Mouse (Mus musculus): ENCODE measurements around the gene Thsd4. TPM values are rescaled to one million over a fixed set of nuclear protein-coding genes. Genes with fewer than 3 reads are reported as not detected.
"Not testable (repeated sequence)": the region's sequence is repeated elsewhere in the genome, so short reads cannot be mapped to it uniquely, and the experiment has no call there.

The Thsd4 gene
- total and polyA plus RNA-seq, 2 experiments from 2014 or later: 4.9 to 15.3 TPM

- WGBS: 42% methylated on average over 5 of the region's 5 CpGs
- no peak for TF ChIP-seq CTCF (IDR thresholded peaks at IDR 0.05; ENCODE audit: low read depth)
- no peaks in the 10 kb centered on the region for H3K36me3 ChIP-seq (ENCODE audit: insufficient read depth, low read length)
- H3K9me3 ChIP-seq (ENCODE audit: low read length): no peaks in the 10 kb centered on the region
- no peak overlapping the region for H3K9ac ChIP-seq (replicated peaks; ENCODE audit: low read length)
- no peak overlapping the region for H3K27ac ChIP-seq
- H3K4me3 ChIP-seq (ENCODE audit: low read length): no peak overlapping the region
- H3K4me1 ChIP-seq (ENCODE audit: insufficient read depth, low read length): no peaks in the 10 kb centered on the region
- no peak for ATAC-seq
- H3K4me2 ChIP-seq (ENCODE audit: low read depth, low read length): no peak overlapping the region
- H3K27me3 ChIP-seq (ENCODE audit: insufficient read depth, low read length): no peaks in the 10 kb centered on the region
- DNase-seq (ENCODE audit: low spot score): no peak
These were observed 579.3 kb downstream of the Thsd4 start for GRCm38 (mm10) chr9:59942501-59943085.

DNA sequence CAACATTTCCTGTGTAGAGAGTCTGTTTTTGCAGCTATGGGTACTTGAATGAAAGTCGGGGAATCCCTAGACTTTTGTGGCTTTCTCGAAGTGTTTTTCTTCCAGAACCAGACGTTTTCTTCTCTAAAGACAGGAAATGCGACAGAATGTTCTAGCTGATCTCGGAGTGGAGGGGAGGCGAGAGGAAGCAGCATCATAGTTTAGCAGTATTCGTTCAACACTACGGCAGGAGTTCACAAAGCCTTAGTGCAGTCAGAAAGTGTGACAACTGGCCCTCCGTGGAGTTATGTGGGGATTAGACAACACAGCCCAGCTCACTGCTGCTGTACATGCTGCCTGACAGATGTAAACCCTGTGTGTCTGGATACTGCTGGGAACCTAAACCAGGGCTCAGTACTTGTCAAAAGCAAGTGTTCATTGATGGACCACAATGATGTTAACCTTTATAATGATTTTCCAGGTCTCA is 579.9 kb downstream of the Thsd4 start:
- Histone ChIP-seq H3K27me3 (ENCODE audit: insufficient read depth, low read length) (no peaks in the 10 kb centered on the region), H3K9me3 (ENCODE audit: low read length) (no peaks in the 10 kb centered on the region), H3K4me3 (ENCODE audit: low read length) (no peak overlapping the region), H3K36me3 (ENCODE audit: insufficient read depth, low read length) (no peaks in the 10 kb centered on the region), H3K4me2 (ENCODE audit: low read depth, low read length) (no peak overlapping the region), H3K9ac (replicated peaks; ENCODE audit: low read length) (no peak overlapping the region), H3K27ac (no peak overlapping the region), H3K4me1 (ENCODE audit: insufficient read depth, low read length) (no peaks in the 10 kb centered on the region)
- no peak for TF ChIP-seq CTCF (IDR thresholded peaks at IDR 0.05; ENCODE audit: low read depth)
- ATAC-seq (no peak), DNase-seq (ENCODE audit: low spot score) (no peak)
- WGBS: 74% methylated on average over 9 of the region's 9 CpGs

- H3K4me3 ChIP-seq (ENCODE audit: low read length): no peak overlapping the region
- H3K27ac ChIP-seq: no peak overlapping the region
- TF ChIP-seq CTCF (IDR thresholded peaks at IDR 0.05; ENCODE audit: low read depth): no peak
- H3K27me3 ChIP-seq (ENCODE audit: insufficient read depth, low read length): no peaks in the 10 kb centered on the region
- DNase-seq (ENCODE audit: low spot score): no peak
- H3K9me3 ChIP-seq (ENCODE audit: low read length): no peaks in the 10 kb centered on the region
- H3K4me2 ChIP-seq (ENCODE audit: low read depth, low read length): no peak overlapping the region
- WGBS: 75% methylated on average over 12 of the region's 12 CpGs
- no peaks in the 10 kb centered on the region for H3K36me3 ChIP-seq (ENCODE audit: insufficient read depth, low read length)
- H3K9ac ChIP-seq (replicated peaks; ENCODE audit: low read length): no peak overlapping the region
- no peak for ATAC-seq
- no peaks in the 10 kb centered on the region for H3K4me1 ChIP-seq (ENCODE audit: insufficient read depth, low read length)
These were observed 580.6 kb downstream of the Thsd4 start for GRCm38 (mm10) chr9:59940913-59941884.

GRCm38 (mm10) chr9:59939691-59940090 is 582.2 kb downstream of the Thsd4 start:
- Histone ChIP-seq H3K27me3 (ENCODE audit: insufficient read depth, low read length) (no peaks in the 10 kb centered on the region), H3K36me3 (ENCODE audit: insufficient read depth, low read length) (no peaks in the 10 kb centered on the region), H3K4me2 (ENCODE audit: low read depth, low read length) (no peak overlapping the region), H3K9me3 (ENCODE audit: low read length) (no peaks in the 10 kb centered on the region), H3K4me3 (ENCODE audit: low read length) (no peak overlapping the region), H3K27ac (no peak overlapping the region), H3K4me1 (ENCODE audit: insufficient read depth, low read length) (no peaks in the 10 kb centered on the region), H3K9ac (replicated peaks; ENCODE audit: low read length) (no peak overlapping the region)
- ATAC-seq: no peak
- TF ChIP-seq CTCF (IDR thresholded peaks at IDR 0.05; ENCODE audit: low read depth): no peak
- DNase-seq (ENCODE audit: low spot score): no peak
- WGBS: 75% methylated on average over 2 of the region's 2 CpGs

DNA sequence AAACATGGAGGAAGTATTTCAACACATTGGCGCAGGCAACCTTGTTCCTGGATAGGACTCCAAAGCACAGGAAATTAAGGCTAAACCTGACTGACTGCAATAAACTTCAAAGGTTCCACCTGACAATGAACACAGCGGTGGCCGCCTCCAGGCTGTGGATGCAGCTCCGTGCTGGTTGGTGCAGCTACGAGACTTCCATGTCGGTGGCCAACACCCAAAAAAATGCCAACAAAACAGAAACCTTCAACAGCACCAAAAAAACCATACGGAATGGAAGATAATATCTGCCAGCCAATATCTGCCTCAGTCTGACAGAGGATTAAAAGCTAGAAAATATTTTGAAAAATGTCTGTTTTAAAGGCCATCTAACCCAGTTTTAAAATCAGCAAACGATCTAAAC is 583.3 kb downstream of the Thsd4 start:
- WGBS: 86% methylated on average over 8 of the region's 8 CpGs
- TF ChIP-seq CTCF (IDR thresholded peaks at IDR 0.05; ENCODE audit: low read depth): no peak
- Histone ChIP-seq H3K27me3 (ENCODE audit: insufficient read depth, low read length) (no peaks in the 10 kb centered on the region), H3K36me3 (ENCODE audit: insufficient read depth, low read length) (no peaks in the 10 kb centered on the region), H3K4me1 (ENCODE audit: insufficient read depth, low read length) (no peaks in the 10 kb centered on the region), H3K9ac (replicated peaks; ENCODE audit: low read length) (no peak overlapping the region), H3K4me3 (ENCODE audit: low read length) (no peak overlapping the region), H3K27ac (no peak overlapping the region), H3K9me3 (ENCODE audit: low read length) (no peaks in the 10 kb centered on the region), H3K4me2 (ENCODE audit: low read depth, low read length) (no peak overlapping the region)
- ATAC-seq (no peak), DNase-seq (ENCODE audit: low spot score) (no peak)

- 80% methylated on average over 8 of the region's 8 CpGs for WGBS
- not testable (repeated sequence) for H3K36me3 ChIP-seq (ENCODE audit: insufficient read depth, low read length); H3K27me3 ChIP-seq (ENCODE audit: insufficient read depth, low read length); ATAC-seq; H3K9me3 ChIP-seq (ENCODE audit: low read length); H3K4me1 ChIP-seq (ENCODE audit: insufficient read depth, low read length); DNase-seq (ENCODE audit: low spot score); H3K9ac ChIP-seq (replicated peaks; ENCODE audit: low read length); H3K27ac ChIP-seq; H3K4me2 ChIP-seq (ENCODE audit: low read depth, low read length); H3K4me3 ChIP-seq (ENCODE audit: low read length)
These were observed 586.0 kb downstream of the Thsd4 start for GRCm38 (mm10) chr9:59935866-59936265.

GRCm38 (mm10) chr9:59930248-59930647 is 591.6 kb downstream of the Thsd4 start:
- no peak overlapping the region for H3K4me2 ChIP-seq (ENCODE audit: low read depth, low read length)
- H3K4me3 ChIP-seq (ENCODE audit: low read length): no peak overlapping the region
- no peak for TF ChIP-seq CTCF (IDR thresholded peaks at IDR 0.05; ENCODE audit: low read depth)
- no peaks in the 10 kb centered on the region for H3K9me3 ChIP-seq (ENCODE audit: low read length)
- peaks cover 14% of the 10 kb centered on the region; the same call in 1 of the 2 replicates for H3K36me3 ChIP-seq (ENCODE audit: insufficient read depth, low read length)
- DNase-seq (ENCODE audit: low spot score) (no peak), ATAC-seq (no peak)
- H3K27ac ChIP-seq: no peak overlapping the region
- H3K27me3 ChIP-seq (ENCODE audit: insufficient read depth, low read length): no peaks in the 10 kb centered on the region
- 79% methylated on average over 3 of the region's 3 CpGs for WGBS
- H3K9ac ChIP-seq (replicated peaks; ENCODE audit: low read length): no peak overlapping the region
- H3K4me1 ChIP-seq (ENCODE audit: insufficient read depth, low read length): no peaks in the 10 kb centered on the region

Other genes starting within 250 kb of the Thsd4 start
- 48.6 and 50.0 TPM in 2 replicates for gene Lrrc49, start 166.1 kb upstream of the Thsd4 start, total RNA-seq (2014; rRNA removed)
- 71.1 and 71.9 TPM in 2 replicates for gene Lrrc49, start 166.1 kb upstream of the Thsd4 start, polyA plus RNA-seq (2015; fragmentation: Nextera tagmentation; extraction: Ambion mirVana)
- gene Larp6, start 190.9 kb upstream of the Thsd4 start, total RNA-seq (2014; rRNA removed): 33.4 and 38.2 TPM in 2 replicates
- 23.8 and 26.0 TPM in 2 replicates for gene Larp6, start 190.9 kb upstream of the Thsd4 start, polyA plus RNA-seq (2015; fragmentation: Nextera tagmentation; extraction: Ambion mirVana)

All from hindbrain, postnatal 0 days (tissue).